Mouse (Mus musculus) brain, adult 2 months (tissue): ENCODE measurements at regions not wholly inside any gene's neighbourhood (a gene's known extent, or its start where the extent isn't known, plus 50 kb on each side); places are given as distances from the start of the nearest gene placed in this dataset.

ENCODE experiments used
- DNase-seq: peaks from one replicate; pipeline ENCODE4 v3.0.0; 2011; ENCODE audit warnings: low read depth, low spot score

GRCm38 (mm10) chr16:84039946-84040345 lies 475.0 kb upstream of the A730009L09Rik start:
- DNase-seq = peak; percentile 12

GRCm38 (mm10) chr16:84042010-84042449 lies 472.9 kb upstream of the A730009L09Rik start:
- DNase-seq = peak; percentile 72

DNA sequence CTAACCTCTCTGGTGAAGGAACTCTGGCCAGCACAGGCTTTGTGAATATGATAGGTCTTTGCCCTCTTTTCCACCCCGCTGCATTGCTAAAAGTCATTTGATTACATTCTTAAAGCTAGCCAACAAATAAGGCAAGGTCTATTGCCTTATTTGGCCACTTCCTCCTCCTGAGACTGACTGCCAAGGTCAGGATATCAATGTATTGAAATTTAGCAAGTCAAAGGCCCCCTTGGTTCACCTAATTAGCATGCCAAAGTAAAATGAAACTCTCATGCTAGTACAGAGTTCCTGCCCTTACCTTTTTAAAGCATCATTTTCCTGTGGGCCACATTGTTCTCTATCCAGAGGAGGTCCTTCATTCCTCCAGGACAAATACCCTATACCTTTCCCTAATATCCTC lies 469.6 kb upstream of the A730009L09Rik start:
- no peak for DNase-seq
